Mouse (Mus musculus) liver, adult 2 months (tissue): ENCODE results near the gene Ly6g5c.
"Not testable (repeated sequence)": the region's sequence is repeated elsewhere in the genome, so short reads cannot be mapped to it uniquely, and the experiment has no call there.

ENCODE experiments used
- CTCF ChIP-seq: fragments of 200-500 bp; IDR thresholded peaks from 2 replicates; pipeline ENCODE4 v1.5.1; 2011; ENCODE audit warnings: low read depth, low read length, control low read depth
- POLR2A ChIP-seq: fragments of 200-500 bp; IDR thresholded peaks from 2 replicates; pipeline ENCODE4 v1.6.1; 2011; ENCODE audit warnings: low read length, control low read depth; ENCODE audit not compliant: insufficient read depth; ENCODE audit errors: extremely low read depth

GRCm38 (mm10) chr17:35123287-35123686, 15.2 kb downstream of the Ly6g5c start:
- TF ChIP-seq POLR2A, CTCF: not testable (repeated sequence)
